Mouse (Mus musculus) hindbrain, postnatal 0 days (tissue): ENCODE results near the gene Ptrh1. TPM values are rescaled to one million over a fixed set of nuclear protein-coding genes. Genes with fewer than 3 reads are reported as not detected.

Source experiments
- ATAC-seq: fragments of 200-750 bp; cut with Nextera tagmentation; 2 replicates; pipeline ENCODE4 v1.8.0; 2017; ENCODE audit warnings: mild to moderate bottlenecking, moderate TSS enrichment, moderate library complexity
- DNase-seq: peaks from one replicate; pipeline ENCODE4 v3.0.0-alpha.2; 2015; ENCODE audit warnings: low spot score
- H3K27ac ChIP-seq: fragments of 300-500 bp; sonication (generic); 2 replicates; pipeline ENCODE4 v1.5.1; 2014; ENCODE audit warnings: mild to moderate bottlenecking
- H3K27me3 ChIP-seq: fragments of 300-500 bp; sonication (generic); 2 replicates; pipeline ENCODE4 v1.6.1; 2014; ENCODE audit warnings: low read length, mixed read lengths; ENCODE audit not compliant: insufficient read depth
- H3K36me3 ChIP-seq: fragments of 300-500 bp; sonication (generic); 2 replicates; pipeline ENCODE4 v1.6.1; 2014; ENCODE audit warnings: low read length, mixed read lengths; ENCODE audit not compliant: insufficient read depth
- H3K4me1 ChIP-seq: fragments of 300-500 bp; sonication (generic); 2 replicates; pipeline ENCODE4 v1.6.1; 2014; ENCODE audit warnings: antibody characterized with exemption, low read length, mixed read lengths; ENCODE audit not compliant: insufficient read depth
- H3K4me2 ChIP-seq: fragments of 300-500 bp; sonication (generic); 2 replicates; pipeline ENCODE4 v1.6.1; 2014; ENCODE audit warnings: low read depth, mild to moderate bottlenecking, low read length, moderate library complexity, mixed read lengths
- H3K4me3 ChIP-seq: fragments of 300-500 bp; sonication (generic); 2 replicates; pipeline ENCODE4 v1.5.1; 2014; ENCODE audit warnings: low read length
- H3K9ac ChIP-seq: fragments of 300-500 bp; sonication (generic); replicated peaks from 2 replicates; pipeline ENCODE4 v1.6.1; 2014; ENCODE audit warnings: mild to moderate bottlenecking, low read length, moderate library complexity, mixed read lengths
- H3K9me3 ChIP-seq: fragments of 300-500 bp; sonication (generic); 2 replicates; pipeline ENCODE4 v1.6.1; 2016; ENCODE audit warnings: low read length, mixed read lengths
- CTCF ChIP-seq: IDR thresholded peaks from 2 replicates; pipeline ENCODE4 v1.5.1; 2016; ENCODE audit warnings: antibody characterized with exemption, control low read depth, low read depth
- WGBS: fragments of 180-500 bp; shearing (Covaris S2); extraction: QIAGEN DNeasy Blood & Tissue Kit; methylation state at CpG from one replicate; pipeline ENCODE4 v1.1.7; 2014; 5-methylcytosine and 5-hydroxymethylcytosine counted together
- polyA plus RNA-seq: library from polyadenylated mRNA; unstranded; fragments of >200 nt; fragmentation: Nextera tagmentation; extraction: Ambion mirVana; gene quantifications from 2 replicates; pipeline ENCODE4 v1.2.1, GENCODE M21; 2015
- total RNA-seq: library from RNA; depleted of rRNA; stranded (reverse); fragments of >200 nt; gene quantifications from 2 replicates; pipeline ENCODE4 v1.2.3, GENCODE M21; 2014; rRNA removed

The Ptrh1 gene
- total and polyA plus RNA-seq, 2 experiments from 2014 or later, result 2.9 to 4.4 TPM

DNA sequence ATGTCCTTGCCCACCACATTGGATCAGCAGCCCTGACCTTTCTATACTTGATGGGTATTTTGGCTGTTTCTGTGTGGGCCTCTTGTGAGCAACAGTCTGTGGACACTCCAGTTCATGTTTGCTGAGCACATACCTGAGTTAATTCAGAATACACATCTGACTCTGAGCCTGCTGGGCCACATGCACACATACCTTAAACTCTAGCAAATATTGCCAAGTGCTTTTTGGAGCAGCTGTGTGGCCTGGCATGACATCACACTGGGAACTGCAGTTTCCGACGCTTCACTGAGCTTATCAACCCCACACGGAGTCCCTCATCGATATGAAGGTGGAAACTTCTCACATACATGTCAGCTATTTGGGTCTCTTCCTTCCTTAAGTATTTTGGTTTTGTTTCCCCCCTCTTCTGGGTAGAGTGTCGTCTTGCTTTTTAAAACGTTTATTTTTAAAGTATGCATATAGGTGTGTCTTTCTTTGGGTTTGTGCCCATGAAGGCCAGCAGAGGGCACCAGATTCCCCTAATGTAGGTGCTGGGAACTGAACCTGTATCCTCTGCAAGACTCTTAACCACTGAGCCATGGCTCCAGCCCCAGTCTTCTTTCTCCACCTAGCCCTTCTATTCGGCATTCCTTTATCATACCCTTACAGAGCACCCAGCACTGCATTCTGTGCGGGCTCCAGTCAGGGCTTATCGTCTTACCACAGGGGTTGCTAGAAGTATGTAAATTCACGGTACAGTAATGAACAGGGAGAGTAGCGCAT is 45.6 kb downstream of the Ptrh1 start:
- no peak overlapping the region for H3K4me2 ChIP-seq
- H3K9ac ChIP-seq, result no peak overlapping the region
- H3K4me1 ChIP-seq, result no peaks in the 10 kb centered on the region
- peaks cover 28% of the 10 kb centered on the region for H3K36me3 ChIP-seq
- 65% methylated on average over 11 of the region's 11 CpGs for WGBS
- TF ChIP-seq CTCF, result peak; percentile 66
- DNase-seq, result peak; percentile 51
- H3K9me3 ChIP-seq, result no peaks in the 10 kb centered on the region
- H3K27ac ChIP-seq, result no peak overlapping the region
- H3K4me3 ChIP-seq, result no peak overlapping the region
- H3K27me3 ChIP-seq, result no peaks in the 10 kb centered on the region
- no peak for ATAC-seq

DNA sequence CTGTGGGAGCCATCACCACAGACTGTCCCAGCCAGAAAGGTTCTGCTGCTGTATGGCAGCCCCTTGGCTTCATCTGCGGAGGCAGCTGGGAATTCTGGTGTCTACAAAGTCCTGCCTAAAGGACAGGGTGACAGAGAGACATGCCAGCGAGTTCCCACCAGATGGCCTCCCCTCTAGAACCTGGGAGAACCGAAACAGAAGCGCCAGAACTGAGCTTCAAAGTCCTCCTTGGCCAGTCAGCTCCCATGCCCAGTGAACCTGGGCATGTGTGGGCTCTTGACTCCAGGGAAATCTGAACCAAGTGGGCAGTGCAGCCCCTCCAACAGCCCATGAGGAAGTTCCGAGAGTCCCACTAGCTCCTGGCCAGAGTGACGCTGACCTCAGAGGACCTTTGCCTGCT is 47.1 kb downstream of the Ptrh1 start:
- no peaks in the 10 kb centered on the region for H3K27me3 ChIP-seq
- H3K4me1 ChIP-seq, result no peaks in the 10 kb centered on the region
- no peak overlapping the region for H3K9ac ChIP-seq
- ATAC-seq (no peak), DNase-seq (no peak)
- TF ChIP-seq CTCF, result no peak
- peak overlapping the region; percentile 52 for H3K27ac ChIP-seq
- H3K36me3 ChIP-seq, result peaks cover 18% of the 10 kb centered on the region
- H3K4me3 ChIP-seq, result no peak overlapping the region
- WGBS, result 67% methylated on average over 6 of the region's 6 CpGs
- H3K4me2 ChIP-seq, result no peak overlapping the region
- no peaks in the 10 kb centered on the region for H3K9me3 ChIP-seq

DNA sequence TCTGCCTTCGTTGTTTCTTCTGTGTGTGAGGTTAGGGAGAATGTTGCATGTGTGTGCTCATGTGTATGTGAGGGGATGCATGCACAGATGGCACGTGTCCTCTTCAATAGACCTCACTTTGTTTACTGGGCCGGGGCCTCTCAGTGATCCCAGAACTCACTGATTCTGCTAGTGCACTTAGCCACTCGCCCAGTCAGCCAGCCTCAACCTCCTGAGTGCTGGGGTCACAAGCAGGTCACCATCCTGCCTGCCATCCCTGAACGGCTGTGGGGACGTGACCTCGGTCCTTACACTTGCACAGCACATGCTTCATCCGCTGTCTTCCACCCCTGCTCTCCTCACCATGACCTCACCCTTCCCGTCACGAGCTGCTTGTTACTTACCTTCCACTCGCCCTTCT is 47.6 kb downstream of the Ptrh1 start:
- 57% methylated on average over 11 of the region's 11 CpGs for WGBS
- Histone ChIP-seq H3K27me3 (no peaks in the 10 kb centered on the region), H3K4me2 (no peak overlapping the region), H3K36me3 (peaks cover 15% of the 10 kb centered on the region), H3K27ac (peak overlapping the region; percentile 52), H3K4me1 (no peaks in the 10 kb centered on the region), H3K4me3 (no peak overlapping the region), H3K9ac (no peak overlapping the region), H3K9me3 (no peaks in the 10 kb centered on the region)
- ATAC-seq (peak; percentile 37; the same call in 1 of the 2 replicates), DNase-seq (peak; percentile 38)
- no peak for TF ChIP-seq CTCF

DNA sequence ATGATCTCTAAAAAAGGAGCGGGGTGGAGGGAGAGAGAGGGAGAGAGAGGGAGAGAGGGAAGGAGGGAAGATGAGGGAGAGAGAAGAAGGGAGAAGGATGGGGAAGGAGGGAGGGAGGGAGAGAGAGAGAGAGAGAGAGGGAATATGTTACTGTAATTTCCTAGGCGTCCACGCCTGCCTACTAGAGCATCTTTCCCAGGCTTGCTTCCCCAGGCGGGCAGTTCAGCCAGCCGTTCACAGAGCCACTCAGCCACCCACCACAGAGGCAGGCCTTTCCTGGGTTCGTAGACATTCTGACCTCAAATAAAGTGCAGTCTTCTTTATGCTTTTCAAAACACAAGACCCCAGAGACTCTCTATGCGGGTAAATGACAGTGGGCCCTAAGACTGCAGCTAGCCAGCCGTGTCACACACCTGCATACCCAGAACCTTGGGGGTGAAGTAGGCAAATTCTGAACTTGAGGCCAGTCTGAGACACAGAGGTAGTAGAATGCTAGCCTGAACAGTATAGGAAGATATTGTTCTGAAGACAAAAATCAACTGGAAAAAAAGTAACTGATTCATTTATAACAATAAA is 48.1 kb downstream of the Ptrh1 start:
- H3K9ac ChIP-seq, result no peak overlapping the region
- 42% methylated on average over 8 of the region's 8 CpGs for WGBS
- H3K27ac ChIP-seq, result peak overlapping the region; percentile 52
- no peak overlapping the region for H3K4me3 ChIP-seq
- no peaks in the 10 kb centered on the region for H3K9me3 ChIP-seq
- H3K4me2 ChIP-seq, result no peak overlapping the region
- H3K27me3 ChIP-seq, result no peaks in the 10 kb centered on the region
- DNase-seq, result no peak
- 0 out of 2 replicates have a peak, but pooled peaks have one; percentile 10 for ATAC-seq
- TF ChIP-seq CTCF, result no peak
- no peaks in the 10 kb centered on the region for H3K4me1 ChIP-seq
- peaks cover 12% of the 10 kb centered on the region for H3K36me3 ChIP-seq

DNA sequence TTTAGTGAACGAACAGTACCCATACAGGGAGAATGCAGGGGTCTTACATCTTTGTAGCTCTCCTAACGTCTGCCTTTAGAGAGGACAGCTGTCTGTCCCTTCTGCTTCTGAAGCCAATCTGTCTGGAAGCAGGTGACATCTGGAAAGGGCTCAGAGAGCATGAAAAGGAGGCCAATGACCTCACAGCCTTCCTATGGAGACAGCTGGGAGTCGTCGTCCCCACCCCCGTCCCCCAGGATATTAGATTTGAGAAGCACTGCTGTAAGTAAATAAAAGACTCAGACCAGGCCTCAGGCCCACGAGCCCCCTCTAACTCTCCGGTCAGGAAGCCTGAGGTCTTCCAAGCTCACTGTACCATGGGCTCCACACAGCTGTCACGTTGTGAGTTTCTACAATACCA is 48.6 kb downstream of the Ptrh1 start:
- peak; percentile 24 for DNase-seq
- Histone ChIP-seq H3K4me1 (no peaks in the 10 kb centered on the region), H3K9me3 (no peaks in the 10 kb centered on the region), H3K4me3 (no peak overlapping the region), H3K27me3 (no peaks in the 10 kb centered on the region), H3K27ac (peak overlapping the region; percentile 52), H3K9ac (no peak overlapping the region), H3K4me2 (no peak overlapping the region), H3K36me3 (peaks cover 12% of the 10 kb centered on the region)
- ATAC-seq, result no peak
- WGBS, result 21% methylated on average over 8 of the region's 8 CpGs
- no peak for TF ChIP-seq CTCF

DNA sequence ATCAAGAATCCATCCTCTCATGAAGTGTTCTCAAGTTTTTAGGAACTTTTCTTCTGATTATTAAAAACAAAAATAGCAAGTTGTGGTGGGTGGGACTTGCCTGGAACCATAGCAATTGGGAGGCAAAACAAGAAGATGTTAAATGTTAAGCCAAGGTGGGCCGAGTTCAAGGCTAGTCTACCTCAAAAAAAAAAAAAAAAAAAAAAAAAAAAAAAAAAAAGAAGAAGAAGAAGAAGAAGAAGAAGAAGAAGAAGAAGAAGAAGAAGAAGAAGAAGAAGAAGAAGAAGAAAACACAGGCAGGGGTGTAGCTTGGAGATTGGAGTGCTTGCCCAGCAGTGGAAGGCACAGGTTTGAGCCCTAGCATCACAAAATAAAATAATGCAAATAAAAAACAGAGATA is 49.2 kb downstream of the Ptrh1 start:
- Histone ChIP-seq H3K36me3 (peaks cover 8% of the 10 kb centered on the region), H3K9me3 (no peaks in the 10 kb centered on the region), H3K4me2 (no peak overlapping the region), H3K27ac (peak overlapping the region; percentile 52; the same call in 1 of the 2 replicates), H3K9ac (no peak overlapping the region), H3K27me3 (no peaks in the 10 kb centered on the region), H3K4me1 (no peaks in the 10 kb centered on the region), H3K4me3 (no peak overlapping the region)
- no peak for TF ChIP-seq CTCF
- WGBS, result 94% methylated on average over 1 of the region's 1 CpGs
- ATAC-seq, result no peak
- DNase-seq, result no peak

DNA sequence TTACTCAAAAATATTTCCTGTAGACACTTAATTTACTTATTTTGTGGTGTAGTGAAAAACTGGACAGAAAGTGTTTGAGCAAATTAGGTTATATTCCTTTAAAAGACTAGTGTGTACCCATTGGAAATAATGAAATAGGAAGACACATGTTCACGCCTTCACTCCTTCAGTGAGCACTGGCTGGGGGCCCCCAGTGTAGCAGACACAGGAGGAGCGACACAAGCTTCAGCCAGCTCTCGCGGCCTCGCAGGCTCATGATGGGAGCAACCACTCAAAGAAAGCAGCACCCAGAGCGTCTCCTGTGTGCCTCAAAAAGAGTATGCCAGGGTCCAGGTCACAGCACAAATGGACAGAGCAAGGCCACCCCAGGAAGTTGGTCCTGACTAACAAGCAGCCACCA is 50.2 kb downstream of the Ptrh1 start:
- Histone ChIP-seq H3K36me3 (peaks cover 2% of the 10 kb centered on the region; the same call in 1 of the 2 replicates), H3K4me3 (no peak overlapping the region), H3K4me2 (no peak overlapping the region), H3K27me3 (no peaks in the 10 kb centered on the region), H3K27ac (no peak overlapping the region), H3K9ac (no peak overlapping the region), H3K9me3 (no peaks in the 10 kb centered on the region), H3K4me1 (no peaks in the 10 kb centered on the region)
- ATAC-seq, result no peak
- no peak for TF ChIP-seq CTCF
- DNase-seq, result no peak
- 70% methylated on average over 6 of the region's 6 CpGs for WGBS

Other genes starting within 250 kb of the Ptrh1 start
- 23.6 and 25.4 TPM in 2 replicates for gene Fam102a, start 240.5 kb upstream of the Ptrh1 start, total RNA-seq
- 7.9 and 8.2 TPM in 2 replicates for gene Fam102a, start 240.5 kb upstream of the Ptrh1 start, polyA plus RNA-seq
- 64.1 and 70.8 TPM in 2 replicates for gene Dpm2, start 204.9 kb upstream of the Ptrh1 start, total RNA-seq
- 139 and 146 TPM in 2 replicates for gene Dpm2, start 204.9 kb upstream of the Ptrh1 start, polyA plus RNA-seq
- 15.1 and 35.0 TPM in 2 replicates for gene Pip5kl1, start 201.0 kb upstream of the Ptrh1 start, total RNA-seq
- 16.7 and 19.1 TPM in 2 replicates for gene Pip5kl1, start 201.0 kb upstream of the Ptrh1 start, polyA plus RNA-seq
- gene 9430097D07Rik, start 200.1 kb upstream of the Ptrh1 start, total RNA-seq, result 0.21 and 0.83 TPM in 2 replicates
- 0.73 and 0.76 TPM in 2 replicates for gene 9430097D07Rik, start 200.1 kb upstream of the Ptrh1 start, polyA plus RNA-seq
- 66.9 and 75.7 TPM in 2 replicates for gene St6galnac4, start 188.7 kb upstream of the Ptrh1 start, total RNA-seq
- gene St6galnac4, start 188.7 kb upstream of the Ptrh1 start, polyA plus RNA-seq, result 45.6 and 47.5 TPM in 2 replicates
- 87.0 and 114 TPM in 2 replicates for gene St6galnac6, start 176.1 kb upstream of the Ptrh1 start, total RNA-seq
- 39.5 and 40.9 TPM in 2 replicates for gene St6galnac6, start 176.1 kb upstream of the Ptrh1 start, polyA plus RNA-seq
- gene Ak1, start 154.0 kb upstream of the Ptrh1 start, total RNA-seq, result 89.8 and 92.2 TPM in 2 replicates
- 103 and 106 TPM in 2 replicates for gene Ak1, start 154.0 kb upstream of the Ptrh1 start, polyA plus RNA-seq
- 23.7 and 24.1 TPM in 2 replicates for gene Eng, start 129.2 kb upstream of the Ptrh1 start, total RNA-seq
- gene Eng, start 129.2 kb upstream of the Ptrh1 start, polyA plus RNA-seq, result 23.7 and 23.8 TPM in 2 replicates
- 23.1 and 32.6 TPM in 2 replicates for gene Fpgs, start 71.6 kb upstream of the Ptrh1 start, total RNA-seq
- 22.8 and 23.4 TPM in 2 replicates for gene Fpgs, start 71.6 kb upstream of the Ptrh1 start, polyA plus RNA-seq
- gene Cdk9, start 62.7 kb upstream of the Ptrh1 start, total RNA-seq, result 108 and 116 TPM in 2 replicates
- gene Cdk9, start 62.7 kb upstream of the Ptrh1 start, polyA plus RNA-seq, result 61.1 and 65.3 TPM in 2 replicates
- 43.8 and 56.9 TPM in 2 replicates for gene Sh2d3c, start 54.7 kb upstream of the Ptrh1 start, total RNA-seq
- 49.5 and 52.8 TPM in 2 replicates for gene Sh2d3c, start 54.7 kb upstream of the Ptrh1 start, polyA plus RNA-seq
- 1.7 and 3.2 TPM in 2 replicates for gene 6330409D20Rik, start 34.8 kb upstream of the Ptrh1 start, total RNA-seq
- 3.6 and 5.1 TPM in 2 replicates for gene 6330409D20Rik, start 34.8 kb upstream of the Ptrh1 start, polyA plus RNA-seq
- gene Tor2a, start 18.6 kb upstream of the Ptrh1 start, total RNA-seq, result 75.1 and 81.1 TPM in 2 replicates
- 48.2 and 49.1 TPM in 2 replicates for gene Tor2a, start 18.6 kb upstream of the Ptrh1 start, polyA plus RNA-seq
- gene Ttc16, start 153 bp upstream of the Ptrh1 start, total RNA-seq, result 0.78 and 1.6 TPM in 2 replicates
- gene Ttc16, start 153 bp upstream of the Ptrh1 start, polyA plus RNA-seq, result 0.58 and 0.76 TPM in 2 replicates
- gene Cfap157, start 8.6 kb downstream of the Ptrh1 start, total RNA-seq, result 0.16 and 0.40 TPM in 2 replicates
- gene Cfap157, start 8.6 kb downstream of the Ptrh1 start, polyA plus RNA-seq, result 0.64 and 1.1 TPM in 2 replicates
- gene Stxbp1, start 71.5 kb downstream of the Ptrh1 start, total RNA-seq, result 142 and 149 TPM in 2 replicates
- gene Stxbp1, start 71.5 kb downstream of the Ptrh1 start, polyA plus RNA-seq, result 318 and 348 TPM in 2 replicates
- 49.8 and 52.7 TPM in 2 replicates for gene Fam129b, start 100.3 kb downstream of the Ptrh1 start, total RNA-seq
- 20.8 and 23.5 TPM in 2 replicates for gene Fam129b, start 100.3 kb downstream of the Ptrh1 start, polyA plus RNA-seq
- 154 and 168 TPM in 2 replicates for gene Rpl12, start 185.8 kb downstream of the Ptrh1 start, total RNA-seq
- gene Rpl12, start 185.8 kb downstream of the Ptrh1 start, polyA plus RNA-seq, result 92.2 and 101 TPM in 2 replicates
- 37.9 and 50.0 TPM in 2 replicates for gene Lrsam1, start 185.8 kb downstream of the Ptrh1 start, total RNA-seq
- gene Lrsam1, start 185.8 kb downstream of the Ptrh1 start, polyA plus RNA-seq, result 19.5 and 22.1 TPM in 2 replicates
- 38.2 and 41.2 TPM in 2 replicates for gene Slc2a8, start 206.3 kb downstream of the Ptrh1 start, total RNA-seq
- gene Slc2a8, start 206.3 kb downstream of the Ptrh1 start, polyA plus RNA-seq, result 32.6 and 33.4 TPM in 2 replicates